Mouse (Mus musculus) liver, postnatal 0 days (tissue): ENCODE measurements around the gene Pip4k2b. TPM values are rescaled to one million over a fixed set of nuclear protein-coding genes. Genes with fewer than 3 reads are reported as not detected.

Source experiments
- ATAC-seq: fragments of 200-750 bp; cut with Nextera tagmentation; 2 replicates; pipeline ENCODE4 v1.8.0; 2017; ENCODE audit warnings: mild to moderate bottlenecking, moderate library complexity
- DNase-seq: peaks from one replicate; pipeline ENCODE4 v3.0.0-alpha.2; 2016
- H3K27ac ChIP-seq: fragments of 300-500 bp; sonication (generic); 2 replicates; pipeline ENCODE4 v1.5.1; 2014; ENCODE audit warnings: antibody characterized with exemption, moderate library complexity, mild to moderate bottlenecking, low read depth
- H3K27me3 ChIP-seq: fragments of 300-500 bp; sonication (generic); 2 replicates; pipeline ENCODE4 v1.6.1; 2014; ENCODE audit warnings: low read length, control low read depth, mixed read lengths; ENCODE audit not compliant: insufficient read depth
- H3K36me3 ChIP-seq: fragments of 300-500 bp; sonication (generic); replicated peaks from 2 replicates; pipeline ENCODE4 v1.6.1; 2014; ENCODE audit warnings: mild to moderate bottlenecking, control low read depth, low read length, moderate library complexity, mixed read lengths; ENCODE audit not compliant: insufficient read depth
- H3K4me1 ChIP-seq: fragments of 300-500 bp; sonication (generic); 2 replicates; pipeline ENCODE4 v1.6.1; 2014; ENCODE audit warnings: antibody characterized with exemption, mild to moderate bottlenecking, control low read depth; ENCODE audit not compliant: insufficient read depth
- H3K4me2 ChIP-seq: fragments of 300-500 bp; sonication (generic); 2 replicates; pipeline ENCODE4 v1.6.1; 2014; ENCODE audit warnings: low read depth, mild to moderate bottlenecking, low read length, moderate library complexity, mixed read lengths
- H3K4me3 ChIP-seq: fragments of 300-500 bp; sonication (generic); 2 replicates; pipeline ENCODE4 v1.5.1; 2014; ENCODE audit warnings: low read depth, low read length
- H3K9ac ChIP-seq: fragments of 300-500 bp; sonication (generic); replicated peaks from 2 replicates; pipeline ENCODE4 v1.6.1; 2014; ENCODE audit warnings: mild to moderate bottlenecking, moderate library complexity
- H3K9me3 ChIP-seq: fragments of 300-500 bp; sonication (generic); 2 replicates; pipeline ENCODE4 v1.6.1; 2016; ENCODE audit warnings: mild to moderate bottlenecking, control low read depth, low read length, mixed read lengths
- CTCF ChIP-seq: sonication (generic); IDR thresholded peaks from 2 replicates; pipeline ENCODE4 v1.5.1; 2016; ENCODE audit warnings: antibody characterized with exemption, low read depth
- EP300 ChIP-seq: IDR thresholded peaks from 2 replicates; pipeline ENCODE4 v1.6.1; 2016; ENCODE audit warnings: antibody characterized with exemption, low read depth, mild to moderate bottlenecking
- WGBS: fragments of 180-500 bp; shearing (Covaris S2); extraction: QIAGEN DNeasy Blood & Tissue Kit; methylation state at CpG from one replicate; pipeline ENCODE4 v1.1.7; 2014; ENCODE audit not compliant: insufficient replicate concordance; 5-methylcytosine and 5-hydroxymethylcytosine counted together
- polyA plus RNA-seq: library from polyadenylated mRNA; unstranded; fragments of >200 nt; fragmentation: Nextera tagmentation; extraction: Ambion mirVana; gene quantifications from 2 replicates; pipeline ENCODE4 v1.2.1, GENCODE M21; 2015

Gene Pip4k2b
- polyA plus RNA-seq, 1 experiment from 2014 or later, result 0.59 TPM

GRCm38 (mm10) chr11:97677842-97678241, 66.7 kb downstream of the Pip4k2b start:
- no peak overlapping the region for H3K9ac ChIP-seq
- TF ChIP-seq EP300 (no peak), CTCF (peak; percentile 16; the same call in 1 of the 2 replicates)
- no peaks in the 10 kb centered on the region for H3K9me3 ChIP-seq
- H3K27ac ChIP-seq, result no peak overlapping the region
- 77% methylated on average over 8 of the region's 8 CpGs for WGBS
- H3K4me1 ChIP-seq, result no peaks in the 10 kb centered on the region
- H3K4me2 ChIP-seq, result no peak overlapping the region
- ATAC-seq (no peak), DNase-seq (no peak)
- no peak overlapping the region for H3K4me3 ChIP-seq
- H3K36me3 ChIP-seq, result peaks cover 27% of the 10 kb centered on the region
- no peaks in the 10 kb centered on the region for H3K27me3 ChIP-seq

- H3K9me3 ChIP-seq, result no peaks in the 10 kb centered on the region
- no peak for ATAC-seq
- peaks cover 29% of the 10 kb centered on the region for H3K36me3 ChIP-seq
- TF ChIP-seq EP300 (no peak), CTCF (no peak)
- H3K9ac ChIP-seq, result no peak overlapping the region
- no peaks in the 10 kb centered on the region for H3K27me3 ChIP-seq
- H3K27ac ChIP-seq, result no peak overlapping the region
- no peak for DNase-seq
- WGBS, result 80% methylated on average over 15 of the region's 15 CpGs
- H3K4me2 ChIP-seq, result no peak overlapping the region
- H3K4me3 ChIP-seq, result no peak overlapping the region
- no peaks in the 10 kb centered on the region for H3K4me1 ChIP-seq
These were observed 67.1 kb downstream of the Pip4k2b start for GRCm38 (mm10) chr11:97677381-97677780.

- no peak overlapping the region for H3K9ac ChIP-seq
- no peak for DNase-seq
- no peaks in the 10 kb centered on the region for H3K9me3 ChIP-seq
- no peak overlapping the region for H3K4me3 ChIP-seq
- ATAC-seq, result no peak
- no peak overlapping the region for H3K27ac ChIP-seq
- no peak for TF ChIP-seq CTCF
- no peak for TF ChIP-seq EP300
- H3K4me2 ChIP-seq, result no peak overlapping the region
- H3K4me1 ChIP-seq, result no peaks in the 10 kb centered on the region
- H3K27me3 ChIP-seq, result no peaks in the 10 kb centered on the region
- peaks cover 20% of the 10 kb centered on the region for H3K36me3 ChIP-seq
- 89% methylated on average over 15 of the region's 15 CpGs for WGBS
These were observed 68.3 kb downstream of the Pip4k2b start for GRCm38 (mm10) chr11:97676050-97676754.

DNA sequence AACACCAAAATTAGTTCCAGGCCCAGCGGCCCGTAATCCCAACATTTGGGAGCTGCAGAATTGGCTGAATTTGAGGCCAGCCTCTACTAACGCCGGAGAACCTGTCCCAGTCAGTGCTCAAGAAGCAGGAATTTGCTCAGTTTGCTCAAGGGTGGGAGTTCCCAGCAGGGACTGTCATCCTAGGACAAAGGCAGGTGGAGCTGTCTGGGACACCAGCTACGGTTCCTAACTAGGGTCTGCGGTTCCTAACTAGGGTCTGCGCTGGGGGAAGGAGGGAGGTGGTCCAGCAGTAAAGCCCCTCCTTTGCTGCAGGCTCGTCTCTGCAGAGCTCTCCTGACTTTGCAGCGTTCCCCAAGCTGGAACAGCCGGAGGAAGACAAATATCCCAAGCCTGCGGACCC, 71.4 kb downstream of the Pip4k2b start:
- 86% methylated on average over 11 of the region's 11 CpGs for WGBS
- DNase-seq (no peak), ATAC-seq (no peak)
- no peak overlapping the region for H3K27ac ChIP-seq
- H3K27me3 ChIP-seq, result no peaks in the 10 kb centered on the region
- TF ChIP-seq CTCF, result no peak
- TF ChIP-seq EP300, result no peak
- H3K36me3 ChIP-seq, result peaks cover 20% of the 10 kb centered on the region
- H3K4me2 ChIP-seq, result no peak overlapping the region
- no peaks in the 10 kb centered on the region for H3K4me1 ChIP-seq
- no peak overlapping the region for H3K9ac ChIP-seq
- no peaks in the 10 kb centered on the region for H3K9me3 ChIP-seq
- H3K4me3 ChIP-seq, result no peak overlapping the region

GRCm38 (mm10) chr11:97671177-97671527, 73.4 kb downstream of the Pip4k2b start:
- Histone ChIP-seq H3K27me3 (no peaks in the 10 kb centered on the region), H3K4me2 (no peak overlapping the region), H3K4me3 (no peak overlapping the region), H3K36me3 (peaks cover 16% of the 10 kb centered on the region), H3K9ac (no peak overlapping the region), H3K4me1 (no peaks in the 10 kb centered on the region), H3K27ac (no peak overlapping the region), H3K9me3 (no peaks in the 10 kb centered on the region)
- DNase-seq (no peak), ATAC-seq (no peak)
- WGBS, result 61% methylated on average over 2 of the region's 2 CpGs
- no peak for TF ChIP-seq CTCF
- TF ChIP-seq EP300, result no peak

DNA sequence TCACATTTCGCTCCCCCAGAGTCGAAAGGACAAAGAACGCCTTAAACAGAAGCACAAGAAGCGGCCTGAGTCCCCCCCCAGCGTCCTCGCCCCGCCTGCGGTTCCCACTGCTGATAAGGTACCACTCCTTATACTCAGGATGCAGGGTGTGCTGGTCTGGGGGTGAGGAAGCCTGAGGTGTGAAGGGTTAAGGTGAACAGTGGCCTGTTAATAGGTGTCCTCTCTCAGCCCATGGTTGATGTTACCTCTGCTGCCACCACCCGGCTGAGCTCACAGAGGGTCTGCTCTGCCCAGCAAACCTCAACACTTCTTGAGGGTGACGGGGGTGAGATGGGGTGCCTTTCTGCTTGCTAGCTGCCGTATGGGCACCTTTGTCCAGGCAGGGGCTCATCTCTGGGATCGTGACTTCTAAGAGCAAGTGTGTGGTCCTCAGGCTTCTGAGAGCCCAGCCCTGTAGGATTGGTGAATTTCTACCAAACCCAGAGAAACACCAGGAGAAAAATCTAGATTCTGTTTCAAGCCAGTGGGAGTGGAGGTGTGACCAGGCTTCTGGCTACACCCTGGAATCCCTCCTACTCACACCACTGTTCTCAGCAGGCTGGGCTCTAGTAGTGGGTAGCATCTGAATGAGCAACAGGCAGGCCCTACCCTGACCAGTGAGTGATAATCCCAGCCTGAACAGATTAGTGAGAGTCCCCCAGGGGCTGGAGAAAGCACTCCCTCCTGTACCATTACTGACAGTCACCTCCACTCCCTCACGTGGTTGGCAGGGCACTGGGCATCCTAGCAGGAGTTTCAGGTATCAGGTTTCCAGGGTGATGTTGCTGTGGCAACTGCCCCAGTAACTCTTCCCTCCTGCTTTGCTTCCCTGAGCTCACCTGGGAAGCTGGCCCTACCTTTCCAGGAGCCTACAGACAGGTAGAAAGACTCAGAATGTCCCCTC, 74.0 kb downstream of the Pip4k2b start:
- ATAC-seq, result no peak

More for the DNA sequence above, 74.0 kb downstream of the Pip4k2b start:
- Histone ChIP-seq H3K4me3 (no peak overlapping the region), H3K9me3 (no peaks in the 10 kb centered on the region), H3K9ac (no peak overlapping the region), H3K4me2 (no peak overlapping the region), H3K36me3 (peaks cover 16% of the 10 kb centered on the region), H3K27me3 (no peaks in the 10 kb centered on the region), H3K27ac (no peak overlapping the region), H3K4me1 (no peaks in the 10 kb centered on the region)
- TF ChIP-seq CTCF (no peak), EP300 (no peak)
- no peak for DNase-seq
- 71% methylated on average over 13 of the region's 13 CpGs for WGBS
